Mouse (Mus musculus) kidney, adult 18-20 months (tissue): Measurements from ENCODE around the gene Parva.

Experiments
- DNase-seq: peaks from one replicate; pipeline ENCODE4 v3.0.0; 2021

Parva gene

DNA sequence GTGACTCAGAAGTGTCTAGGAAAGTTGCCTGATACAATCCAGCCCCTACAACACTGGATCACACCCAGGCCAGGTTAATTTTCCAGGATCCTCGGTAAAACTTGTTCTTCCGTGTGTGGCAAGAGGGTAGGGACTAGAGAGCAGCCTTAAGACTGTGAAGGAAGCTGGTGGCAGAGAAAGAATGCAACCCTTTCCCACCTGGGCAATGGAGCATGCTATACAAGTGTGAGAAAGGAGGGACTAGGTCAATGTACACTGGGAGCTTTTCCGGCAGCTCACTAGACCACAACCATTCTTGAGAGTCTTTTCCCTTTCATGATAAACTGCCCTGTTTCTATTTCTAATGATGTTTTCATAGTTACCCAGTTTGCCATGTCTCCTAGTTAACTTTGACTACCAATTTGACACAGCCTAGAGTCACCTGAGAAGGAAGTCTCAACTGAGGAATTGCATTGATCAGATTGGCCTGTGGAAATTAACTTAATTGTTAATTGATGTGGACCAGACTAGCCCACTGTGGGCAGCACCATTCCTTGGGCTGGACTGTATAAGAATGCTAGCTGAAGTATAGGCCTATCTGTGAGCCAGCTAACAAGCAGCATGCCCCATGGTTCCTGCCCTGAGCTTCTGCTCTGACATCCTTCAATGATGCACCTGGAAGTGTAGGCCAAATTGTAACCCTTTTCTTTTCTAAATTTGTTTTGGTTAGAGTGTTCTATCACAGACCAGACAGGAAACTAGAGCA, 186.9 kb downstream of the Parva start:
- no peak for DNase-seq

- peak; percentile 78 for DNase-seq
Measured at GRCm38 (mm10) chr7:112614791-112615668, 187.7 kb downstream of the Parva start.

DNA sequence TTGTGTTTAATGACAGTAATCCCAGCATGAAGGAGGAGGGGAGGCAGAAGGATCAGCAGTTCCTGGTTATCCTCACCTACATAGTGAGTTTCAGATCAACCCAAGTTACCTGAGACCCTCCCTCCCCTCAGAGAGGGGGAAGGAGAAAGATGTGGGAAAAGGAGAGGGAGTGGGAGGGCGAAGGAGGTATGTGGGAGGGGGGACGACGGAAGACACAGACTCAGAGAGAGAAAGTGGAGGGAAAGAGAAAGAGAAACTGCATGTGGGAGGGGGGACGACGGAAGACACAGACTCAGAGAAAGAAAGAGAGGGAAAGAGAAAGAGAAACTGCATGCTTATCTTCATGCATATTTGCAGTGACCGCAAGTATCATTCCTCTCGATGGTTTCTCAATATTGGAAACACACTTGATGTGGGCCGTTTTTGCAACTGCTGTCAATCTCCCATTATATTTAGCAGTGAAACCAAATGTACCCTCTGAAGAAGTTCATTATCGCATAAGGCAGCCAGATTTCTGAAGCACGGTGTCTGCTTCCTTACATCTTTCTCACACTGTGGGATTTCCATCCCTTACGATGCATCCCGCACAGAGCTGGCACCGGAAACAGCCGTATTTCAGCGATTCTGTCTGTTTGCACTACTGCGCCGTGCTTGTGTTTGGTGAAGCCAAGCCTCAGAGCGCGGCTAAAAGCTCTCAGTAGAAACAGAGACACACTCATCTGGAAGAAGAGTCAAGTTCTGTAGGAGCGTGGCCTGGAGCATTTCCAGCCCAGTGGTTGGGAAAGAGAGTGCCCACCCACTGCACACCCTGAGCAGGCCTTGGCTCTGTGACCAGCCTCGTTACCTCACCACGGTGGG, 193.2 kb downstream of the Parva start:
- DNase-seq: no peak

DNA sequence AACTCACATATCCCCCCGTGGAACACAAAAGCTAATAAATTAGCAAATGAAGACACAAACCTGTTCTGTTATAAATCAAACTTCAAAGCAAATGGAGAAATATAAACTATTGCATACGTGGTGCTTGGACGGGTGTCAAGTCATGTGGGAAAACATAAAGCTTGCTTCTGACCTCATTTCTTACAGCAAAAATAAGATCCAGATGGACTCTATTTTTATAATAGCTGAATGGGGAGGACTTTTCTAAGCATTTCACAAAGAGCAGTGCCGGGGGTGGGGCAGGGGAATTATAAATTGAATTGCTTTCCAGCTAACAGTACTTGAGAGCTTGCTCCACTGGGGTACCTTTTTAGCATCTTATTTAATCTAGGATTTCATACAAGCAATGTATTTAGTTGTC, 200.2 kb downstream of the Parva start:
- no peak for DNase-seq

DNA sequence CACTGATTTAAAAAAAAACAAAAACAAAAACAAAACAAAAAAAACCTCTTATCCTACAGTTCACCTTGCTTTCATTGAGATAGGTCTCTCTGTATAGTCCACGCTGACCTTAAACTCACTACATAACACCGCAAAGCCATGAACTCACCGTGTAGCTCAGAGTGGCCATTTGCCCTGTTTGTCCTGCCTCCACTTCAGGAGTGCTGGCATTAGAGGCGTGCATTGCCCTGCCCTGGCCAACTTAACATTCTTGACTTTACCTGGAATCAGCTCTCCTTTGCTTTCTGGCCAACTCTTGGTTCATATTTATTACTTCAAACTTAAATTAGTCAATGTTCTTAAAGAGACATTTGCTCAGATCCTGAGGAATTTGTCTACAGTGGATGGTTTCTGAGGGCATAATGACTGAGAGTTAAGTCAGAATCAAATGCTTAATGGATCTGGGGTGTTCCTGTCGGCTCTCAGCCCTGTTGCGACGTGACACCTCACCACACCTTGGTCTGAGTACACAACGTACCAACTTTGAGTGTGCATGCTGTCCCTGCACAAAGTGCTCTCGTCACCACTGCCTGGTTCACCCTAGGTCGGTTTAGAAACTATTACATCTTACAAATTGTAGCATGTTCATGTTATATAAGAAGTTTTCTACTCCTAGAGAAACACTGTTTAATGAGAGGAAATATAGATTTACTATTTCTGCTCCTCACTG, 207.4 kb downstream of the Parva start:
- no peak for DNase-seq

GRCm38 (mm10) chr7:112635936-112636335, 208.6 kb downstream of the Parva start:
- DNase-seq: no peak
